Mouse (Mus musculus) midbrain, embryonic 14.5 days (tissue): Measurements from ENCODE around the gene Oxct2b. TPM values are rescaled to one million over a fixed set of nuclear protein-coding genes. Genes with fewer than 3 reads are reported as not detected.
A peak's percentile ranks its signal among the peaks of the same experiment; 100 is the strongest.
"Not testable (repeated sequence)": the region's sequence is repeated elsewhere in the genome, so short reads cannot be mapped to it uniquely, and the experiment has no call there.

ENCODE experiments used
- ATAC-seq: fragments of 200-750 bp; cut with Nextera tagmentation; 2 replicates; pipeline ENCODE4 v1.8.0; 2017; ENCODE audit warnings: moderate number of reproducible peaks, moderate library complexity; ENCODE audit not compliant: low FRiP score, low TSS enrichment
- DNase-seq: peaks from one replicate; pipeline ENCODE4 v3.0.0-alpha.2; 2015
- H3K27ac ChIP-seq: fragments of 300-500 bp; sonication (generic); replicated peaks from 2 replicates; pipeline ENCODE4 v1.5.1; 2014; ENCODE audit warnings: mild to moderate bottlenecking, low read depth, low read length, moderate library complexity
- H3K27me3 ChIP-seq: fragments of 300-500 bp; sonication (generic); 2 replicates; pipeline ENCODE4 v1.6.1; 2014; ENCODE audit warnings: low read length, control low read depth, mixed read lengths; ENCODE audit not compliant: control insufficient read depth, insufficient read depth
- H3K36me3 ChIP-seq: fragments of 300-500 bp; sonication (generic); 2 replicates; pipeline ENCODE4 v1.6.1; 2014; ENCODE audit warnings: low read length, control low read depth; ENCODE audit not compliant: control insufficient read depth, insufficient read depth
- H3K4me1 ChIP-seq: fragments of 300-500 bp; sonication (generic); 2 replicates; pipeline ENCODE4 v1.6.1; 2014; ENCODE audit warnings: mild to moderate bottlenecking, antibody characterized with exemption, low read length, control low read depth; ENCODE audit not compliant: control insufficient read depth, insufficient read depth
- H3K4me2 ChIP-seq: fragments of 300-500 bp; sonication (generic); 2 replicates; pipeline ENCODE4 v1.6.1; 2014; ENCODE audit warnings: mild to moderate bottlenecking, low read length, moderate library complexity
- H3K4me3 ChIP-seq: fragments of 300-500 bp; sonication (generic); replicated peaks from 2 replicates; pipeline ENCODE4 v1.5.1; 2014; ENCODE audit warnings: low read depth, low read length
- H3K9ac ChIP-seq: fragments of 300-500 bp; sonication (generic); replicated peaks from 2 replicates; pipeline ENCODE4 v1.6.1; 2014; ENCODE audit warnings: mild to moderate bottlenecking, low read length, moderate library complexity
- H3K9me3 ChIP-seq: fragments of 300-500 bp; sonication (generic); 2 replicates; pipeline ENCODE4 v1.6.1; 2016; ENCODE audit warnings: low read length, control low read depth, mixed read lengths; ENCODE audit not compliant: control insufficient read depth
- WGBS: fragments of 180-500 bp; shearing (Covaris S2); extraction: QIAGEN DNeasy Blood & Tissue Kit; methylation state at CpG from one replicate; pipeline ENCODE4 v1.1.7; 2014; 5-methylcytosine and 5-hydroxymethylcytosine counted together
- polyA plus RNA-seq: library from polyadenylated mRNA; unstranded; fragments of >200 nt; fragmentation: Nextera tagmentation; extraction: Ambion mirVana; gene quantifications from 2 replicates; pipeline ENCODE4 v1.2.1, GENCODE M21; 2014

Oxct2b gene
- polyA plus RNA-seq, 1 experiment from 2014 or later = 0.55 TPM

DNA sequence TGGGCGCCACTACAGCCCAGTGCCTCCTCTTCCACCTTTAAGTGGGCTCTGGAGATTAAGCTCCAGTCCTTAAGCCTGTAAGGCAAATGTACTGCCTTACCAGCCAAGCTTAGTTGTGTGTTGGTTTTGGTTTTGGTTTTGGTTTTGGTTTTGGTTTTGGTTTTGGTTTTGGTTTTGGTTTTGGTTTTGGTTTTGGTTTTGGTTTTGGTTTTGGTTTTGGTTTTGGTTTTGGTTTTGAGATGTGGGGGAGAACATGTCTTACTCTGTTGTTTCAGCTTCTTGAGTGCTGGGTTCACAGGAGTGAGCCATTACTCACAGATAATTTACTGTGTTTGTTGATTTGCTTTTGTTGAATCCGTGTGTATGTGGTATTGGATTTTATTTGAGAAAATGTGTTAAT is 30.8 kb upstream of the Oxct2b start:
- no peaks in the 10 kb centered on the region for H3K27me3 ChIP-seq
- 81% methylated on average over 2 of the region's 2 CpGs for WGBS

DNA sequence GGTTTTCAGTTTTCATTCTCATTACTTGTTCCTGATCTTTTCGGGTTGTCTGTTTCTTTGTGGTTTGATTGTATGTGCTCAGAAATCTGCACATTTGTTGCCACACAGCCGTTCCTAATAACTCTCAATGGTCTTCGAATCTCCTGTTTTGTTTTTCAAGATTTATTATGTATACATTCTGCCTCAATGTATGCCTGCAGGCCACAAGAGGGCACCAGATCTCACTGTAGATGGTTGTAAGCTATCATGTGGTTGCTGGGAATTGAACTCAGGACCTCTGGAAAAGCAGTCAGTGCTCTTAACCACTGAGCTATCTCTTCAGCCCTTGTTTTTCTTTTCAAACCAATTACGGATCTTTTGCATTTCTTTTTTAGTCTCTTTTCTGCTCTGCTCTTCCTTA is 29.7 kb upstream of the Oxct2b start:
- Histone ChIP-seq H3K9me3 (no peaks in the 10 kb centered on the region), H3K4me1 (no peaks in the 10 kb centered on the region), H3K4me2 (no peak overlapping the region), H3K9ac (no peak overlapping the region), H3K27me3 (no peaks in the 10 kb centered on the region), H3K36me3 (no peaks in the 10 kb centered on the region), H3K4me3 (no peak overlapping the region), H3K27ac (no peak overlapping the region)
- WGBS = 94% methylated on average over 4 of the region's 4 CpGs
- no peak for ATAC-seq
- no peak for DNase-seq

More for the DNA sequence above, 30.8 kb upstream of the Oxct2b start:
- no peaks in the 10 kb centered on the region for H3K9me3 ChIP-seq
- no peak overlapping the region for H3K4me2 ChIP-seq
- no peak for DNase-seq
- H3K4me1 ChIP-seq = no peaks in the 10 kb centered on the region
- ATAC-seq = no peak
- H3K9ac ChIP-seq = no peak overlapping the region
- no peaks in the 10 kb centered on the region for H3K36me3 ChIP-seq
- H3K27ac ChIP-seq = no peak overlapping the region
- H3K4me3 ChIP-seq = no peak overlapping the region

DNA sequence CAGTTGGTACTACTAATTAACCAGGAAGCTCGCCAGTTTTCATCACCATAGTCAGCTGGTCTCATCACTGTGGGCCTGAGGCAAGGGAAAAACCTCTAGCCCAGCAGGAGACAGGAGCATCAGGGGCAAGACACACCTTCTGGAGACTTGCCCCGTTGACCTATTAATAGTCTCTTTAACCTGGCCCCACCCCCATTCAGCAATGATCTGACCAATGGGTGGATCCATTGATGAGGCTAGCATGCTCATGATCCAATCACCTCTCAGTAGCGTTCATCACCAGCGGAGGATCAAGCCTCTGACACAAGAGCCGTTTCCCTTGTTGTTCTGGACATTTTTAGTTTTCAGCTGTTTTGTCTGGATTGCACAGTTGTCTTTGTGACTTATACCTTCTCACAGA is 23.4 kb upstream of the Oxct2b start:
- WGBS = 70% methylated on average over 5 of the region's 5 CpGs
- no peak overlapping the region for H3K4me2 ChIP-seq
- no peaks in the 10 kb centered on the region for H3K36me3 ChIP-seq
- no peak overlapping the region for H3K9ac ChIP-seq
- H3K9me3 ChIP-seq = no peaks in the 10 kb centered on the region
- no peak overlapping the region for H3K4me3 ChIP-seq
- ATAC-seq = no peak
- H3K4me1 ChIP-seq = no peaks in the 10 kb centered on the region
- no peak overlapping the region for H3K27ac ChIP-seq
- no peaks in the 10 kb centered on the region for H3K27me3 ChIP-seq
- DNase-seq = no peak

DNA sequence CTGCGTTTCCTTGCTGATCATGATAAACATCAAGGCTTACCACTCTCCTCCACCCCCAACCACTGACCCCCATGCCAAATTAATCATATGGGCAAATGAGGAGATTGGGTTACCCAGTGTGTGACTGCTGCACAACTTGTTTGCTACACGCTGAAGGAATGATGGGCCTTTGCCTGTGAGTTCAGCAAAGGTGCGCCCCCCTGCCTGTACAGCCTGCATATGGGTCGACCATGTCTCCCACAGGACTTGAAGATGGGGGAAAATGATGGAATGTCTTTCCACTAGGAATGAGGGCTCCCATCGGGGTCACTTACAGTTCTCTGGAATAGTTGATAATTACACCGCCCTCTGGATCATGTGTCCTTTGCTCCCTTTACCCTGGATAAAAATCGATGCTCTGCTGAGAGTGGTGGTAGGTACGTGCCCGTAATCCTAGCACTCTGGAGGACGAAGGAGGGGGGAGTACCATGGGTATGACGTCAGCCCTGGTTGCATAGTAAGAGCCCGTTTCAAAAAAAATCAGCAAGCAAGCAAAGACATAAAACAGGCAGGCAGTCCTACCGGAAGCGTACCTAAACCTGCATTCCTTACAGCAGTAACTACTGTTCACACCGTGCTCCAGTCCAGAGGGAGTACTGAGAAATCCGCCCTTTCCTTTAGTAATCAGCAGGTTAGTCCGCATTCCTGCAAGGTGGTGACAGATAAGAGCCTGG is 22.8 kb upstream of the Oxct2b start:
- Histone ChIP-seq H3K27me3 (no peaks in the 10 kb centered on the region), H3K4me2 (peak overlapping the region; percentile 10; the same call in 1 of the 2 replicates), H3K27ac (no peak overlapping the region), H3K9me3 (no peaks in the 10 kb centered on the region), H3K4me1 (no peaks in the 10 kb centered on the region), H3K36me3 (no peaks in the 10 kb centered on the region), H3K9ac (no peak overlapping the region), H3K4me3 (no peak overlapping the region)
- DNase-seq = no peak
- 73% methylated on average over 17 of the region's 17 CpGs for WGBS
- no peak for ATAC-seq

DNA sequence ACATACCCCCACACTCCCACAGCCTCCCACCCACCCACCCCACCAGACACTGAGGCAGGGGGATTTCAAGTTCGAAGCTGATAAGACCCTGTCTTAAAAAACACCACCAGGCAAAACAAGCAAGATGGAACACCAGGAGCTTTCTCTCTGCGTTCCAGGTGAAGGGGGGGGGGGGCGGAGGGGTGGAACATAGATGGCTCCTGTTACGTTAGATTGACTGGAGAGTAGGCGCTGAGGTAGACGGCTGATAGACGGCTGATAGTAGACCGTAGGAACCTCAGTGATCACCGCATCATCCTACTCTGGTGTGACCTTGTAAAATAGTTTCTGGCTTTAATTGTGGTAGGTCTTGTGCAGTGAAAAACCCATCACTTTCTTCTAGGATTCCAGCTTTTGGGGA is 22.2 kb upstream of the Oxct2b start:
- H3K4me3 ChIP-seq = no peak overlapping the region
- H3K4me1 ChIP-seq = no peaks in the 10 kb centered on the region
- H3K36me3 ChIP-seq = no peaks in the 10 kb centered on the region
- H3K9ac ChIP-seq = no peak overlapping the region
- H3K9me3 ChIP-seq = no peaks in the 10 kb centered on the region
- no peak overlapping the region for H3K4me2 ChIP-seq
- H3K27ac ChIP-seq = no peak overlapping the region
- H3K27me3 ChIP-seq = no peaks in the 10 kb centered on the region
- DNase-seq (no peak), ATAC-seq (no peak)
- WGBS = 79% methylated on average over 9 of the region's 9 CpGs

DNA sequence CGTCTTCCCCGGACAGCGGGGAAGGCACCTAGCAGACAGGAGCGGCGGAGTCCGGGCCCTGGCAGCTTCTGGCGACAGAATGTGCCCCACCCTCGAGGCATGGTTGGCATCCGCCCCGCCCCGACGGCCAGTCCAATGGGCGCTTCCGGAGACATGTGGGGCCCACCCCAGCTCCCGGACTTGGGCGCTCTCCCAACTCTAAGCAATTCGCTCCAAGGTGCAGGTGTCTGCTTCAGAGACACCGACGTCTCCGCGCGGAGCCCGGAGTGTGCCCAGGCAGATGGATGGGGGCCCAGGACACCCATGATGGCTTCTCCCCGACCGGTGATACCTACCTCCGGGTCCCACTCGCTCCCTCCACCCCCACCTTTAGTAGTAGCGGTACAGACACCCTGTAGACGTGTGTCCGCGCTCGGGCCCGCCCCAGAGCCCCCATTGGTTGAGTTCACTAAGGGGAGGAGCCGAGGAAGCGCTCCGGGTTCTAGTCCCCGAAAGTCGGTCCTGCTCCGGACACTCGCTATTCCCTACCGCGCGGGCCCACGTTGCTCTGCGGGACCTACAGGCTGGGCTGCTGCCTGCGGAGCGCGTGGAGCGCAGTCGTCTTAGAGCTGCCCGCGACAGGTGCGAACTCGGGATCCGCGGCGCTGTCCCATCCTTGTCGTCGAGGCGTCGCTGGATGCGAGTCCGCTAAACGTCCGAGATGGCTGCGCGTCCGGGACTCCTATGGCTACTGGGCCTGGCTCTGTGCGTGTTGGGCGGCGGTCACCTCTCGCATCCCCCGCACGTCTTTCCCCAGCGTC is 11.2 kb upstream of the Oxct2b start, which contains the start of gene Bmp8b:
Bmp8b (plus strand) TSS at position 515 of the 800 bp plus-strand sequence.
- no peaks in the 10 kb centered on the region for H3K9me3 ChIP-seq
- no peaks in the 10 kb centered on the region for H3K36me3 ChIP-seq
- peak within 1 kb of the TSS; percentile 23 for H3K4me3 ChIP-seq
- ATAC-seq = no peak; the same call in 1 of the 2 replicates
- H3K4me1 ChIP-seq = peaks cover 8% of the 10 kb centered on the region; the same call in 1 of the 2 replicates
- H3K4me2 ChIP-seq = peak within 1 kb of the TSS; percentile 46
- DNase-seq = peak; percentile 26
- H3K27me3 ChIP-seq = peaks cover 28% of the 10 kb centered on the region
- H3K27ac ChIP-seq = no peak within 1 kb of the TSS
- 6% methylated on average over 75 of the region's 75 CpGs for WGBS
- 0 out of 2 replicates have a peak within 1 kb of the TSS, but pooled peaks have one; percentile 9 for H3K9ac ChIP-seq

DNA sequence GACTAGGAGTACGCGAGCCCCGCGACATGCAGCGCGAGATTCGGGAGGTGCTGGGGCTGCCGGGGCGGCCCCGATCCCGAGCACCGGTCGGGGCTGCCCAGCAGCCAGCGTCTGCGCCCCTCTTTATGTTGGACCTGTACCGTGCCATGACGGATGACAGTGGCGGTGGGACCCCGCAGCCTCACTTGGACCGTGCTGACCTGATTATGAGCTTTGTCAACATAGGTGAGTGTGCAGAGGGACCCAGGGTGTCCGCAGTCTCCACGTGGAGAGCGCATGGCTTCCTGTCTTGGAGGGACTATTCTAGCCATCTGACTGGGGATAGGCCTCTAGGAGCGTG is 10.6 kb upstream of the Oxct2b start:
- WGBS = 25% methylated on average over 24 of the region's 24 CpGs
- DNase-seq = no peak

DNA sequence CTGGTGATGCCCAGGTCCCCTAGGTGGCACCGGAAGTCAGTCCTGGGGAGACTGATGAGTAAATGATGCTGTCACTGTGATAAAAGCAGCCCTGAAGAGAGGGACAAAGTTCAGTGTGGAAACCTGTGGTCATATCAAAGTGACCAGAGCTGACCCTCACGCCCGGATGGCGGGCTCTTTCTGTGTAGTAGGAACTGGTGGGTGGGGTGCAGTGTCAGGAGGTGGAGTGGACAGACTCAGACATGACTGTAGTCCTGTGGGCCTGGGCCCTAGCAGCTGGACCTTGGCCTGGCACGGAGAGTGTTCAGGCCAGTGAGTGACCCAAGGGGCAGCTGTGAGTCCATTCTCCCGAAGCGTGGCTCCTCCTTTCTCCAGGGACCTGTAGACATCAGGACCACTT is 10.1 kb upstream of the Oxct2b start:
- not testable (repeated sequence) for ATAC-seq

More for the DNA sequence above, 10.6 kb upstream of the Oxct2b start:
- H3K27ac ChIP-seq = no peak overlapping the region
- peak overlapping the region; percentile 46 for H3K4me2 ChIP-seq
- no peaks in the 10 kb centered on the region for H3K9me3 ChIP-seq
- peaks cover 8% of the 10 kb centered on the region; the same call in 1 of the 2 replicates for H3K4me1 ChIP-seq
- 0 out of 2 replicates have a peak overlapping the region, but pooled peaks have one; percentile 9 for H3K9ac ChIP-seq
- ATAC-seq = peak; percentile 27; the same call in 1 of the 2 replicates
- peaks cover 28% of the 10 kb centered on the region for H3K27me3 ChIP-seq
- peak overlapping the region; percentile 23 for H3K4me3 ChIP-seq
- no peaks in the 10 kb centered on the region for H3K36me3 ChIP-seq

More for the DNA sequence above, 10.1 kb upstream of the Oxct2b start:
- H3K4me1 ChIP-seq, H3K9ac ChIP-seq, DNase-seq, H3K27ac ChIP-seq, H3K4me3 ChIP-seq, H3K9me3 ChIP-seq, H3K4me2 ChIP-seq, H3K36me3 ChIP-seq: not testable (repeated sequence)
- 86% methylated on average over 6 of the region's 7 CpGs for WGBS
- peaks cover 28% of the 10 kb centered on the region for H3K27me3 ChIP-seq
